ENCODE assay signal across 7 mouse cellular contexts in the genomic region with DNA sequence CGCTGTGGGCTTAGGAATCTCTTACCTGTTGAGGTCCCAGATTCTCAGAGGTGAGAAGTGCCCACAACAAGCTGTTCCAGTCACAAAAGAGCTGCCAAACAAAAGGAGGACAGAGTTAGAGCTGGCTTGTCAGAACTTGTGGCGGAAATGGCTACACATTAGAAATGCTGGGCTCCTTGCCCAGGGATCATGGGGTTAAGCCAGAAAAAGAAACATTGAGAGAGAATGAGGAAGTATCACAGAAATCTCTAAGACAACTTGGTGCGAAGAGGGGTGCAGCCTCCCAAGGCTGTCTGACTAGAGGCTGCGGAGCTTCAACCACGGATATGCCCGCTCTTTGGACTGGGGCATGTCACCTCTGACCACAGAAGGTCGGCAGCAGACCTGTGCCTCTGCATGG. TPM values are rescaled to one million over a fixed set of nuclear protein-coding genes. Genes with fewer than 3 reads are reported as not detected.
DNase-seq lines count a peak whose midpoint lies in the region; TF ChIP-seq lines count a peak whose summit lies in the region.

No protein-coding gene starts in this region.

- no peaks in the 10 kb centered on the region for H3K4me1 ChIP-seq in cortical plate, adult 2 months (ENCODE audit: control insufficient read depth, insufficient read depth, low read length)

- DNase-seq in ovary, adult 18-20 months (ENCODE audit: low spot score) = peak; percentile 26
- DNase-seq in ovary, postnatal 36 days (ENCODE audit: low spot score) = no peak
- DNase-seq in lung, adult 18-20 months = peak; percentile 71 to 74
- peak; percentile 70 for DNase-seq in testis, postnatal 10 days (ENCODE audit: low spot score)
- DNase-seq in yolk sac, embryonic 10.5 days (ENCODE audit: low spot score) = no peak
- no peak for DNase-seq in B cell, adult 2 months

- H3K27ac ChIP-seq in cortical plate, adult 2 months (ENCODE audit: insufficient read depth, low read length) = peak overlapping the region; percentile 53; the same call in 1 of the 2 replicates

- TF ChIP-seq POLR2A in cortical plate, adult 2 months (IDR thresholded peaks at IDR 0.05; ENCODE audit: extremely low read depth, insufficient read depth, low read length) = no peak

- TF ChIP-seq CTCF in cortical plate, adult 2 months (IDR thresholded peaks at IDR 0.05; ENCODE audit: extremely low read depth, insufficient read depth, low read length) = no peak

- no peak overlapping the region for H3K4me3 ChIP-seq in cortical plate, adult 2 months (ENCODE audit: insufficient read depth, low read length)

RNA-seq across cellular contexts. Expression of a gene that starts 31.3 kb away (rescaled TPM):
- 54.5 and 56.5 TPM in 2 replicates for polyA plus RNA-seq in cortical plate, adult 2 months (2012; rRNA removed)

RNA-seq across cellular contexts. Expression of a gene that starts 31.4 kb away (rescaled TPM):
- 10.8 and 11.4 TPM in 2 replicates for polyA plus RNA-seq in cortical plate, adult 2 months (2012; rRNA removed)

Comparison
In these comparisons a context has a peak if more than half of its experiments do, and no peak if none do; other contexts are left out.
1. DNase-seq: peak in ovary, adult 18-20 months (single experiment), lung, adult 18-20 months (2 of 2) and testis, postnatal 10 days (single experiment); none in ovary, postnatal 36 days (single experiment), yolk sac, embryonic 10.5 days (single experiment) and B cell, adult 2 months (0 of 2).